8 mouse cellular contexts compared by ENCODE assay signal in the genomic region with DNA sequence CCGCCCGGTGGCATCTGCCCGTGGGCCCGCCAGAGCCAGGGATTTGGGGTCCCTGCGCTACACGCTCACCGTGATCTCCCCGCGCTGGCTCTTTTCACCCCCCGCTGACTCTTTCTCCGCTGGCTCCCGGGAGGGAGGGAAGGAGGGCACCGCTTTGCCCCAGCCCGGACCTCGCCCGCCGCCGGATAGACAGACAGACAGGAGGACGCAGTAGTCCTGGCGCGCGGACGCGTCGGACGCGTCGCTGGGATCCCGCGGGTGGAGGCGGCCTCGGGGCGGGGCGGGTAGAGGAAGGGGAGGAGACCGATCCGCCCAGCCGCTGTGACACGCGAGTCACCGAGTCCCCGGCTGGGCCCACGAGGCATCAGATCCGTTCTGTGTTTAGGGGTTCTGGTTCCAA. TPM values are rescaled to one million over a fixed set of nuclear protein-coding genes. Genes with fewer than 3 reads are reported as not detected.
DNase-seq lines count a peak whose midpoint lies in the region; ATAC-seq and TF ChIP-seq lines count a peak whose summit lies in the region.

No protein-coding gene starts in this region.

- H3K4me2 ChIP-seq in liver, embryonic 15.5 days = peak overlapping the region; percentile 25

- H3K9ac ChIP-seq in heart, adult 2 months (ENCODE audit: low read depth, low read length) = peak overlapping the region; percentile 57
- H3K9ac ChIP-seq in liver, embryonic 15.5 days = no peak overlapping the region

- H3K27me3 ChIP-seq in heart, adult 2 months (ENCODE audit: control insufficient read depth, insufficient read depth, low read length) = peaks cover 20% of the 10 kb centered on the region
- H3K27me3 ChIP-seq in liver, embryonic 15.5 days = peaks cover 91% of the 10 kb centered on the region

- 3% methylated on average over 43 of the region's 43 CpGs for WGBS in heart, adult 2 months
- WGBS in liver, embryonic 15.5 days (ENCODE audit: insufficient replicate concordance) = 4% methylated on average over 43 of the region's 43 CpGs

- TF ChIP-seq CTCF in heart, adult 2 months (IDR thresholded peaks at IDR 0.05) = no peak

- H3K4me3 ChIP-seq in heart, adult 2 months = peak overlapping the region; percentile 34; the same call in 1 of the 2 replicates
- no peak overlapping the region for H3K4me3 ChIP-seq in liver, embryonic 15.5 days (replicated peaks)

- intact Hi-C loops in heart, adult 2 months (cut with DNase I) = no loop called here

- DNase-seq in urinary bladder, postnatal 14 days (ENCODE audit: low spot score) = peak; percentile 39
- DNase-seq in urinary bladder, adult 18-20 months (ENCODE audit: low spot score in 2 of 2) = no peak
- peak; percentile 75 to 79 for DNase-seq in cerebellum, postnatal 36 days
- DNase-seq in heart, adult 2 months = peak; percentile 58 to 61
- peak; percentile 59 for DNase-seq in kidney, postnatal 10 days
- DNase-seq in thymus, postnatal 10 days (ENCODE audit: low spot score in 2 of 2) = peak; percentile 47 to 64

- no peaks in the 10 kb centered on the region for H3K36me3 ChIP-seq in heart, adult 2 months (ENCODE audit: control insufficient read depth, insufficient read depth, low read length)
- no peaks in the 10 kb centered on the region for H3K36me3 ChIP-seq in liver, embryonic 15.5 days (replicated peaks)

- no peak for TF ChIP-seq POLR2A in heart, adult 2 months (IDR thresholded peaks at IDR 0.05; ENCODE audit: insufficient read depth, low read depth, low read length)

- no peak for TF ChIP-seq EP300 in heart, adult 2 months (IDR thresholded peaks at IDR 0.05; ENCODE audit: insufficient read depth, low read depth, low read length)

- H3K9me3 ChIP-seq in liver, embryonic 15.5 days (replicated peaks) = no peaks in the 10 kb centered on the region

- no peak overlapping the region for H3K27ac ChIP-seq in heart, adult 2 months
- H3K27ac ChIP-seq in liver, embryonic 15.5 days (replicated peaks) = no peak overlapping the region

- no peaks in the 10 kb centered on the region for H3K4me1 ChIP-seq in heart, adult 2 months (ENCODE audit: control insufficient read depth, insufficient read depth, low read length)
- 0 out of 2 replicates have a peak, but pooled peaks cover 3% of the 10 kb centered on the region for H3K4me1 ChIP-seq in liver, embryonic 15.5 days (replicated peaks)

- no peak for ATAC-seq in liver, embryonic 15.5 days (ENCODE audit: insufficient read depth)
- ATAC-seq in neutrophil, adult 5-6 weeks (ENCODE audit: extremely low read depth, insufficient number of reproducible peaks, low FRiP score, poor library complexity, severe bottlenecking) = peak; percentile 55

- H3K79me2 ChIP-seq in heart, adult 2 months (replicated peaks; ENCODE audit: control insufficient read depth, insufficient read depth, low read length) = no peaks in the 10 kb centered on the region

RNA-seq across cellular contexts. Expression of gene Dtx1, which starts 0.3 kb away (rescaled TPM):
- 1 to 10 TPM; 2.1 to 2.7 TPM for total RNA-seq in heart, adult 2 months (2021)
- 3.5 and 4.2 TPM in 2 replicates for polyA plus RNA-seq in heart, adult 2 months (2012; rRNA removed)
- 0.06 TPM in 2 replicates for polyA plus RNA-seq in liver, embryonic 15.5 days (2015; fragmentation: Nextera tagmentation; extraction: Ambion mirVana)
- 30.0 and 36.0 TPM in 2 replicates for total RNA-seq in neutrophil, adult 5-6 weeks (2017)

RNA-seq across cellular contexts. Expression of gene Oas2, which starts 38.2 kb away (rescaled TPM):
- total RNA-seq in heart, adult 2 months (2021) = 1 to 10 TPM in 1 of 2 experiments, under 1 TPM in 1; 0.55 to 1.0 TPM
- 9.6 and 11.3 TPM in 2 replicates for polyA plus RNA-seq in heart, adult 2 months (2012; rRNA removed)
- polyA plus RNA-seq in liver, embryonic 15.5 days (2015; fragmentation: Nextera tagmentation; extraction: Ambion mirVana) = 0.75 and 0.81 TPM in 2 replicates
- total RNA-seq in neutrophil, adult 5-6 weeks (2017) = 48.7 and 57.1 TPM in 2 replicates

Comparison
In these comparisons a context has a peak if more than half of its experiments do, and no peak if none do; other contexts are left out.
1. DNase-seq: peak in urinary bladder, postnatal 14 days (single experiment), cerebellum, postnatal 36 days (2 of 2), heart, adult 2 months (2 of 2), kidney, postnatal 10 days (single experiment) and thymus, postnatal 10 days (2 of 2); none in urinary bladder, adult 18-20 months (0 of 2).
2. RNA of gene Oas2, which starts 38.2 kb away (total RNA-seq): 48.7 to 57.1 TPM in neutrophil, adult 5-6 weeks; 0.55 to 1.0 TPM in heart, adult 2 months; every median in the first group is over 10 times any median in the second.